Mouse (Mus musculus): ENCODE results near the gene Chaf1a.
A peak's percentile ranks its signal among the peaks of the same experiment; 100 is the strongest.
"Not testable (repeated sequence)": the region's sequence is repeated elsewhere in the genome, so short reads cannot be mapped to it uniquely, and the experiment has no call there.

Chaf1a gene

DNA sequence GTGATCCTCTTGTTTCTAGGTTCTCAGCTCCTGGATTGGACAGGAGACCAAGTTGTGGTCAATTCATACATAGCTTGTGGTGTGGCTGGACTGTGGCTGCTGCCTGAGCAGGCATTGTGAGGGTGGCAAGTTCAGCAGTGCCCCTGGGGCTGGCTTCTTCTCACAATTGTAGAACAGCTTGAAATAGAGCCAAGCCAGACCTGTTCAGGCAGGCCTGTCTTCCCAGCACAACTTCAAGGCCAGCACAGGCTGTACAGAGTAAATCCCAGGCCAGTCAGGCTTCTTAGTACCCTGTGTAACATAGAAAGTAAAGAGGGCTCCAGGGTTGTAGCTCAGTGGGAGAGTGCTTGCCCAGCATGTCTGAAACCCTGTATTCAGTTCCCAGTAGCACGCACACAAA, 52.6 kb downstream of the Chaf1a start:
- DNase-seq = no peak

DNA sequence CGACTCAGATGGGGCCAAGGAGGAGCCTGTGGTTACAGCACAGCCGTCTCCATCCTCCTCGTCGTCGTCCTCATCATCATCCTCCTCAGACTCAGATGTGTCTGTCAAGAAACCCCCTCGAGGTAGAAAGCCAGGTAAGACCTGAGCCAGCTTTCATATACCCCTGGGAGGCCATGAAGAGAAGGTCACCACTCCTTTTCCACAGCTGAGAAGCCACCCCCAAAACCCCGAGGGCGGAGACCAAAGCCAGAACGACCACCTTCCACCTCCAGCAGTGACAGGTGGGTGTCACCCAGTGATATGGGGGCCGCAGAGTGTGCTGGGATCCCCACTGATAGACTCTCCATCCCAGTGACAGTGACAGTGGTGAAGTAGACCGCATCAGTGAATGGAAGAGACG, 56.6 kb downstream of the Chaf1a start:
- DNase-seq = no peak

DNA sequence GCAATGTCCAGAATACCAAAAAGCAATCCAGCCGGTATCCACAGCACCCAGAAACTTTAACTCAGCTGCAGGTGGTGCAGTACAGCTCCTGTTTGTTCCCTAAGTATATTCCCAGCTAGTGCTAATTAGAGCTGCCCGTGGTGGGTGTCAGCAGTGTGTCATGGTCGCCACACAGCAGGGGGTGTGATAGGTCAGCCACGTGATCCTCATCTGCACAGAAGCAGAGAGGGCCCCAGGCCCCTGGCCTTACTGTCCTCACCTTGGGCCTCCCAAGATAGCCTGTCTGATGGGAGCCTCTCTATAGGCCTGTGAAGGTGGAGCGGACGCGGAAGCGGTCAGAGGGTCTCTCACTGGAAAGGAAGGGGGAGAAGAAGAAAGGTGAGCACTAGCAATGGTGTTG, 57.9 kb downstream of the Chaf1a start:
- no peak for DNase-seq

DNA sequence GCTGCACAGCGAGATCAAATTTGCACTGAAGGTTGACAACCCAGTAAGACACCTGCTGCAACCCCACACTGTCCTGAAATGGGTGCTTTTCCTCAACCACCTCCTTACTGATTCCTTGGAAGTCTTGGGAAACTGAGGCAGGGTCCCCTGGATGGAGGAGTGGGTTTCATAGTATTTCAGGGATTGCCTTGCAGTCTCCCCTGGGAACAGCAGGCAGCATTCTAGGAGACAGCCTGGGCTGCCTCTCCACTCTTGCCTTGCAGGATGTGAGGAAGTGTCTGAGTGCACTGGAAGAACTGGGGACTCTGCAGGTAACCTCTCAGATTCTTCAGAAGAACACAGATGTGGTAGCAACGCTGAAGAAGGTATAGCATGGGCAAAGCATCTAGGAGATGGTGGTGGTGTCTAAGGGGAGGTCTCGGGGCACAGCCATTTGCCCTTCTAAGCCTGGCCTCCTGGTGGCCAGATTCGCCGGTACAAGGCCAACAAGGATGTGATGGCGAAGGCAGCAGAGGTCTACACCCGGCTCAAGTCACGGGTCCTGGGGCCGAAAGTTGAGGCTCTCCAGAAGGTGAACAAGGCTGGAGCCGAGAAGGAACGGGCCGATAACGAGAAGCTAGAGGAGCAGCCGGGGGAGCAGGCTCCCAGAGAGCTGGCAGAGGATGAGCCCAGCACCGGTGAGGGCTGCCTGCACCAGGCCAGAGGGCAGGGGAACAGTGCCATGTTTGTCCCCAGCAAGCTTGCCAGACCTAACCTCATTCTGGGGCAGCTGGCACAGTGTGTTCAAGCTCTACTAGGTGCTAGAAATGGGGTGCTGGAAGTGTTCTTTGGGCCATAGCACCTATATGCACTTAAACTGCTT, 58.7 kb downstream of the Chaf1a start:
- DNase-seq = no peak

DNA sequence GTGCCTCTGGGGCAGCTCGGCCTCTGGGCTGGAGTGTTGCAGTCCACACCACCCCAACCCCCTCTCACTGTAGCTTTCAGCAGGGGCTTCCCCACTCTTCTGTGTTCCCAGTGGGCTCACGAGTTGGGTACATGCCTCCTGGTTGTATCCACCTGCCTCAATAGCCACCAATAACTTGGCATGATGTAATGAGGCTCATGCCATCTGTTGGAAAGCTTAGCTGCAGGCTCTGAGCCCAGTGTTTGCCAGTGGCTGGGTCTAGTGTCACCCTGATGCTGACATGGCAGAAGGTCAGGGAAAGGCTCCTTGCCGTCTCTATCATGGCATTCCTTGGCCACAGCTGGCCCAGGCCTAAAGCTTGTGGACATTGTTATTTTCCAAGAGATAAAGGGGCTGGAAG, 60.6 kb downstream of the Chaf1a start:
- no peak for DNase-seq

DNA sequence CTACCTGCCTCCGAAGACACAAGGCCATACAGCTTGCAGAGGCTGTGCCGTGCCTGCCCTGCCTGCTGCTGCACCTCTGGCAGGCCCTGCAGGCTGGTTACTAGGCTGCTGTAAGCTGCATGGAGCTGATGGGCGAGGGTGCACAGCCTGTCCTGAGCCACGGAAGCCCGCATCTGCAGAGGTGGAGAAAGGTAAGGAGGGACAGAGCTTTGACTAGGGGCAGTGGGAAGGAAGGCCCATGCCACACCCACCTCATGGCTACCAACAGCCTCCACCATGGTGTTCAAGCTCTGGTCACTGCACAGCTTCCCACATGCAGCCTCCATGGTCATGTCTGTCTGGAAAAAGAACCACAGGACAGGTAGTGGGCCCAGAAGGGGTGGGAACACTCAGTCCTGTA, 61.9 kb downstream of the Chaf1a start:
- DNase-seq = no peak

DNA sequence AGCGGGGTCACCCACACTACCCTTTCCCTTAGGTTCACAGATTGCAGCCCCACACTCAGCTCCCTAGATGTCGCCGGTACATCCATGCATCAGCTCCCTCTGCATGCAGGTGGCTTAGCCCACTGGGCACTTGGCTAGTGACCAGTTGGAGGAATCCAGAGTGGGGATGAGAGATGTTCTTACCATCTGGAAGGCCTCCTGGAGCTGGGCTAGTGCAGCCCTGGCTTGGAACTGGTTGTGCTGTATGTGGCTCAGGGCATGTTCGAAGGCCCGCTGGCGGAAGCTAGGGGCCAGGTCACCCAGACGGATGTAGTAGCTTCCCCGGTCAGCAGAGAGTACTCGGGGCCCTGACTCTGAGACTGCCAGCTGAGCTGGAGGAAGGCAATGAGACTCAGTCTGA, 62.7 kb downstream of the Chaf1a start:
- no peak for DNase-seq

DNA sequence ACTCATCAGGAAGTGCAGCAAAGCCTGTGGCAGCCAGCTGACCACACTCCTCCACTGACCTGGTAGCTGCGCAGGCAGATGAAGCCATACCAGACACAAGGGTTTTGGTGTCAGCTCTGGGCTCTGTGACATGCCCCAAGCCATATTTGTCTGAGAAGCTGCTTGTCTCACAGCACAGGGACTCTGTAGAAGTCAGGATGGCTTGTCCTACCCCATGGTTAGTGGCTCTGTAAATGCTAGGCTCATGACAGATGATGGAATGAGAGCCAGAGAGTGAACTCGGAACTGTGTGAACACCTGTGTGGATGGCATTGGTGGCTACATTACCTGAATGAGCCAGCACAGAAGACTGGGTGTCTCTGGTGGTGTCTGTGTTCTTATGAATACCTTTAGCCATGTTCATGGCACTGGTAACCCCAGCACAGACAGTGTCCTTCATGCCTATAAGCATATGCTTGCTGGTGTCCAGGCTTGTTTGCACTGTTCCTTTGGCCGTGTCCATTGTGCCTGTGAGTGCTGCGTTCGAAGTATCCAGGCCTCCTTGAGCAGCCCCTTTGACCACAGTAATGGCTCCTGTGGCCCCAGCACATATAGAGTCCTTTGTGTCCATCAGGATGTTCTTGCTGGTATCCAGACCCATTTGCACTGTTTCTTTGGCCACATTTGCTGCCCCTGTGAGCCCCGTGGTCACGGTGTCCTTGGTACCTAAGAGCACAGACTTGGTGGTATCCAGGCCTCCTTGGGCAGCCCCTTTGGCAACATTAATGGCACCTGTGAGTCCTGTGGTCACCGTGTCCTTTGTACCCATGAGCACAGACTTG, 63.4 kb downstream of the Chaf1a start:
- no peak for DNase-seq

DNA sequence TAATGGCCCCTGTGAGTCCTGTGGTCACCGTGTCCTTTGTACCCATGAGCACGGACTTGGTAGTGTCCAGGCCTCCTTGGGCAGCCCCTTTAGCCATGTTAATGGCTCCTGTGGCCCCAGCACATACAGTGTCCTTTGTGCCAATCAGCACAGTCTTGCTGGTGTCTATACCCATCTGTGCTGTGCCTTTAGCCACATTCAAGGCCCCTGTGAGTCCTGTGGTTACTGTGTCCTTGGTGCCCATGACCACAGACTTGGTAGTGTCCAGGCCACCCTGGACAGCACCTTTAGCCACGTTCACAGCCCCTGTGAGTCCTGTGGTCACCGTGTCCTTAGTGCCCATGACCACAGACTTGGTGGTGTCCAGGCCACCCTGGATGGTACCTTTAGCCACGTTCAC, 64.6 kb downstream of the Chaf1a start:
- not testable (repeated sequence) for DNase-seq

DNA sequence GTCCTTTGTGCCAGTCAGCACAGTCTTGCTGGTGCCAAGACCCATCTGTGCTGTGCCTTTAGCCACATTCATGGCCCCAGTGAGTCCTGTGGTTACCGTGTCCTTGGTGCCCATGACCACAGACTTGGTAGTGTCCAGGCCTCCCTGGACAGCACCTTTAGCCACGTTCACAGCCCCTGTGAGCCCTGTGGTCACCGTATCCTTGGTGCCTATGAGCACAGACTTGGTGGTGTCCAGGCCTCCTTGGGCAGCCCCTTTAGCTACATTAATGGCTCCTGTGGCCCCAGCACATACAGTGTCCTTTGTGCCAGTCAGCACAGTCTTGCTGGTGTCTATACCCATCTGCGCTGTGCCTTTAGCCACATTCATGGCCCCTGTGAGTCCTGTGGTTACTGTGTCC, 66.2 kb downstream of the Chaf1a start:
- not testable (repeated sequence) for DNase-seq

DNA sequence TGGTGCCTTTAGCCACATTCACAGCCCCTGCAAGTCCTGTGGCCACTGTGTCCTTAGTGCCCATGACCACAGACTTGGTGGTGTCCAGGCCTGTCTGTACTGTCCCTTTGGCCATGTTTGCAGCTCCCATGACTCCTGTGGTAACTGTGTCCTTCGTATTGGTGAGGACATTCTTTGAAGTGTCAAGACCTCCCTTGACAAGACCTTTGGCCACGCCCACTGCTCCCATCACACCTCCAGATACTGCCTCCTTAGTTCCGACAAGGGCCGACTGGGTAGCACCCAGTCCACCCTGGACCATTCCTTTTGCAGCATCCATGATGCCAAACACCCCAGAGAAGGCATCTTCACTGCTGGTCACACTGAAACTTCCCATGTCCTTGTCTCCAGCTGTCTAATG, 66.7 kb downstream of the Chaf1a start:
- no peak for DNase-seq

DNA sequence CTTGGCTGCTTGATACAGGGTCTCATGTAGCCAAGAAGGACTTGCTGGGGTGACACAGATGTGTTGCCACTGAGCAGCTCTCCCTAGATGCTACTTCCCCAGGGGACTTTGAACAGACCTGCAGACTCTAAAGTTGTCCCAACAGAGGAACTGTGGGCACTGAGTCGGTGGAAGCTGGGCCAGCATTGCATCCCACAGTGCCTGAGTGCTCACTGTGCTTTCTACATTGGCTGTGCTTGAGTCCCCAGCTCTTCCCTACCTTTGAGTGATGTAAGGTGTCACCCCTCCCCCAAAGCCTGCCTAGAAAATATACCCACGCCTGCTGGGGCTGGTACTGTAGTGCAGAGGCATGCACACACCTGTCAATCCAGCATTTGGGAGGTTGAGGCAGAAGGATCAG, 67.5 kb downstream of the Chaf1a start:
- DNase-seq = no peak

DNA sequence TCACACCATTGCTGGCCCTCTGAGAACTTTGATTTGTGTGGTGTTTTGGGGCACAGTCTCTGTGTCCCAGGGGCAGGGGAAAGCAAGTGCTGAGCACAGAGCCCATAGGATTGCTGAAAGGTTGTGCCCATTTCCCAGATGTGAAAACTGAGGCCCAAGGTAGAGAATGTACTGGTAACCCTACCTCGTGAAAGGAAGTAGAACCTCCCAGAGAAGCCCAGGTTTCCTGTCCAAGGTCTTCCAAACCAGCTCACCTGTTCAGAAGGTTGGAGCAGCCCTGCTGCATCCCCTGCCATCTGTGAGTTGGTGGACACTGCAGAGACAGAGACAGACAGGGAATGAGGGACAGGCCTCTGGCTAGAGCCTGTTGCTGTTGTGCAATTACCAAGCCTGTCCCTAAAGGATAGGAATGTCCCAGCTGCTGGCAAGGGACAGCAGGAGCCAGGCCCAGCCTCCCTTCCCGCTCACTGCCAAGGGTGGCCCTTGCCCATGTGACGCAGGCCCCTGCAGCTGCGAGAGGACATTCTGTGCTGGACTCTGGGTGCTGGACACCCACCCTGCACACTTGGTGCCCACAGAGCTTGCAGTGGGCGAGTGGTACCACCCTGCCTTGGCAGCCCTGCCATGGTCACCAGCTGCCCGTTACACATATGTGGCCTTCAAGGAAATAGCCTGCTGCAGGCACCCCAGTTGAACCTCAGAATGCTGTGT, 68.2 kb downstream of the Chaf1a start:
- no peak for DNase-seq

DNA sequence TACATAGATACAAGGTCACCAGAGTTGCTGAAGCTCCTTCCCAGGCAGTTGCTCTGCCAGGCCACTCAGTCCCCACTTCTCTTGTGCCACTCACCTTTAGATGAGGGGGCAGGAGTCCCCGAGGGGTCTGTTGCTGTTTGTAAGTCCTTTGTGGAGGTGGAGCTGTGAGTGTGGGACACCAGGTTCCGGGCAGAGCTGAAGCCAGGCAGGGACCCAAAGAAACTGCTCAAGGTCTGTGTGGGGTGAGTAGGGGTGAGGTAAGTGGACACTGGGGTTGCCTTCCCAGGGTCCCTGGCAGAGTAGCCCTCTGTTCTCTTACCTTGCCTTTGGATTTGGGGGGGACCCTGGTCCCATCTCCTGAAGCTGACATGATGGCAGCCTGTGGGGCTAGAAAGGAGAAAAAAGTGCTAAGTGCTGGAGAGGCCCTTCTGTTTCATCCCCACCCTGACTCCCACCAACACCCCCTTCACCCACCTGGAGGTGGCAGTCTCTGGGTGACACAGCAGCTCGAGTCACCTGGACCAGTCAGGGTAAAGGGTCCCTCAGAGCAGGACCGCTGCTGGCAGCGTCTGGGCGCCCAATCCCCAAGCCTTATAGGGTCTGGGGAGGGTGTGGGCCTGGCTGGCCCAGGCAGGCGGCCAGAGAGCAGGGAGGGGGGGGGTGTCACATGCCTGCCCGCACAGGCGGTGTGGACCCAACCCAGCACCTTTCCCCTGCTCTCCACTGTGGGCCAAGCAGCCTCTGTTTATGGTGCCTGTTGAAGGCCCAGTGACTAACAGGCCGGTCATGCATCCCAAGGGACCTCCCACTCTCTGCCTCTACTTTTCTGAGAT, 69.2 kb downstream of the Chaf1a start, which contains the start of gene Plin4:
TSS of gene Plin4 (minus strand) at position 585 of the 833 bp plus-strand sequence.
- DNase-seq = no peak

DNA sequence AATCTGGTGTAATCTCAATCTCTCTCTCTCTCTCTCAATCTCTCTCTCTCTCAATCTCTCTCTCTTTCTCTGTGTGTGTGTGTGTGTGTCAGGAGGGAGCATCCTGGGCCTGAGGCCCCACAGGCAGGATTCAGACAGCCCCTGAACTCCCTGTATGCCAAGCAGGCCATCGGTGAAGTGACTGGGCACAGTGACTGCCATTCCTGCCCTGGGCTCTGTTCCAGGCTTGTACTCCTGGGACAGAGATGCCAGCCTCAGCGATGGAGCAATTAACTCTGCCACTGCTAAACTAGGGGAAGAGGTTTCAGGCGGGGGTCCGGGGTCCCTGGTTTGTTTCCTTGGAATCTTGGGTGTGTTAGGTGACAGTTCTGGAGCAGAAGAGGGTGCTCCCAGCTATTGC, 70.3 kb downstream of the Chaf1a start:
- no peak for DNase-seq

DNA sequence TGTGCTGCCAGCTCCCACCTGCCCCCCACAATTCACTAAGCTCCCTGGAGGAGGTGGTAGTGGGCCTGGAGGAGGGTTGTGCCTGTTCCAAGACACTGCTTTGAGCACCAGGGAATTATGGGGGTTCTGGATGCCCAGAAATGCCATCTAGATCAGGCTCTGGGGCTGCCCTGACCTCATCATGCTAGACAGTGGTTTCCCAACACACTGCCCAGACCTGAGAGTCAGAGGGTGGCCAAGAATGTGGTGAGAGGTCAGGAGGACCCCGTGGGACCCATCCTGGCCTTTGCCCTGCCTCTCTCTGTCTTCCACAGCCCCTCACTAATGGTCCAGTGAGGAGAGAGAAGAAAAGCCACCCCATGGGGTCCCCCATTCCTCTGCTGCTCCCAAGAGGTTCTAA, 70.8 kb downstream of the Chaf1a start:
- DNase-seq = no peak

DNA sequence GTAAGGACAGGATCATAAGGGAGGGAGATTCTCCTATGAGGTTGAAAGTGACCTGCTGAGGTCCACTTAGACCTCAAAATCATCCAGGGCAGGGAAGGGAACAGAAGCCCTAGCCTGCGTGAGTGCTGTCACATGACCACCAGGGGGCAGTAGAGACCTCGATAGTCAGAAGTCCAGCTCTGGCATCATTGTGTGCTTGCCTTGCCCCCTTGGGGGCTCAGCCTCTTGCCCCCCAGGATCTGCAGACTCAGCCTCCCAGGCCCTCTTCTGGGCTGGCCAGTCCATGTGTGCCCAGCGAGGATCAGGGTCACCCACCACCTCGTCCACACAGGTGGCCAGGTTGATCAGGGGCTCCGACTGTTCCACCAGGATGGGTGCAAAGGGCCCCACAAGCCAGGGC, 71.6 kb downstream of the Chaf1a start:
- DNase-seq = peak; percentile 42 to 44

DNA sequence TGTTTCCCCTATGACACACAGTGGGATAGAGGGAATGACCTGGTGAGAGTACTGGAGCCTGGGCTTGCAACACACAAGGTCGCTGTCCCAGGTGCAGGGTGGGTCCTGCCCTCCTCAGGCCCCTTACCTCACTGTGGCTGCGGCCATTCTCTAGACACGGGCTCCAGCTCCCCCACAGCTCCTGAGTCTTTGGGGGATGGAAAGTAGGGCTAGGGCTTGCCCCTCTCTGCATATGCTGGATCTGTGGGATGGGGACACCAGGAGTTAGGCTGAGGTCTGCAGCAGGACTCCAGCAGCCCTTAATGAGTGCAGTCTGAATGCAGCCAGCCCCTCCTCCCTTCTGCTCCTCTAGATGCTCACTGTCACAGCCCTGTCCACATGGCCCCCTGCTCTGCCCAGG, 72.5 kb downstream of the Chaf1a start:
- no peak for DNase-seq

DNA sequence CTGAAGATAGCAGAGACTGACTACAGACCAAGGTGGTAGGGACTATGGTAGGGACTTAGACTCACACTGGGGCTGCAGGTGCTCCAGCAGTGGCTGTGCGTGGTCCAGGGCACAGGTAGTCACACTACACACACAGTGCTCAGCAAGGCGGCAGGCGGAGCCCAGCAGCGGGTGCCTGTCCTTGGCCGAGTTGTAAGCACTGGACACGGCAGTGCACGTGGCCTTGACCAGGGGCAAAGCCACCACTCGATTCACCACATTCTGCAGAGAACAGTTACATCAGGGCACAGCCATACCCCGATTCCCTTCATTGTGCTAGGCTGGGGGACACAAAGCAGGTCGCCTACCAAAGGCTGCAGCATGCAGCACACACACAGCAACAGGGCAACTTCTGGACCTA, 76.0 kb downstream of the Chaf1a start:
- DNase-seq = no peak

DNA sequence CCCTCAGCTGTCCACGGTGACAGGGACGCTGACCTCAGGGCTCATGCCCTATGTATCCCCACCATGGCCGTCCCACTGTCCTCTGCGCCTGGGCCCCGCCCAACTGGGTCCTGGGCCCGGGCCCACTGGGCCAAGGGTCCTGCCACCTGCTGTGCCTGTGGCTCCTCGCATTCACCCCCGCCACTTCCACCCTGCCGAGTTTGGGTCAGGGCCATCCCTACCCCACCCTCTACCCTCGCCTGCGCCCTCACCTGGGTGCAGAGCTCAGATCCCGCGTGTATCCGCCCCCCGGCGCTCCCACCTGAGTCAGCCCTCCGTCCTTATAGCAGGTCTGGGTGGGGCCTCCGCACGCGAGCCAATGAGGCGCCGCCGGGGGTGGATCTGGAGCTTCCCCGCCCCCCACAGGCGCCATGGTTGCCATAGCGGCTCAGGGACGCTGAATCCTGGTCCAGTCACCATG, 77.0 kb downstream of the Chaf1a start, which contains the start of gene Plin5:
TSS of gene Plin5 (minus strand) at position 346 of the 460 bp plus-strand sequence.
- DNase-seq = no peak

DNA sequence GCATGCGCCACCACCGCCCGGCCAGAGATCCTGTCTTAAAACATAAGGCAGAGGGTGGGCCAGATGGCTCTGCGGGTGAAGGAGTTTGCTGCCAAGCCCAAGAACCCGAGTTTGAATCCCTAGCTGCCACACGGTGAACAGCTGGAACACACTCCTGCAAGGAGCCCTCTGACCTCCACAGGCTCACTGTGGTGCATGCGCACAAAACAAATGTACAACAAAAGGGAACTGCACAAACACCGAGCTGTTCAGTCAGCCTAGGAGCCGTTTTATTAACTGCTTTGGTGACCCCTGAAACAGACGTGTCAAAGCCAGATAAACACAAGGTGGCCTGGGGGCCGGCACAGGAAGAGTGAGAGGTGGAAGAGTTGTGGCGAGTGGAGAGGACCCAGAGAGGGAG, 79.2 kb downstream of the Chaf1a start:
- DNase-seq = no peak

Data from thymus, postnatal 36 days (tissue).